Mouse (Mus musculus): ENCODE measurements at regions not wholly inside any gene's neighbourhood (a gene's known extent, or its start where the extent isn't known, plus 50 kb on each side); places are given as distances from the start of the nearest gene placed in this dataset.

GRCm38 (mm10) chr2:21267149-21267761 lies 61.7 kb downstream of the Thnsl1 start:
- 6% methylated on average over 6 of the region's 6 CpGs for WGBS
- Histone ChIP-seq H3K36me3 (no peaks in the 10 kb centered on the region), H3K27me3 (no peaks in the 10 kb centered on the region), H3K4me3 (0 out of 2 replicates have a peak overlapping the region, but pooled peaks have one; percentile 7), H3K9me3 (no peaks in the 10 kb centered on the region), H3K9ac (replicated peaks) (no peak overlapping the region), H3K4me1 (peaks cover 30% of the 10 kb centered on the region), H3K27ac (replicated peaks) (peak overlapping the region; percentile 20; the same call in 1 of the 2 replicates), H3K4me2 (replicated peaks) (peak overlapping the region; percentile 25; the same call in 1 of the 2 replicates)
- ATAC-seq (replicated peaks) = no peak; the same call in 1 of the 2 replicates

- Histone ChIP-seq H3K9me3 (no peaks in the 10 kb centered on the region), H3K4me2 (replicated peaks) (no peak overlapping the region)
- WGBS = 35% methylated on average over 12 of the region's 12 CpGs
These were observed 64.7 kb downstream of the Thnsl1 start for GRCm38 (mm10) chr2:21269989-21270846.

GRCm38 (mm10) chr2:21273416-21273815 lies 67.9 kb downstream of the Thnsl1 start:
- H3K4me1 ChIP-seq = peaks cover 36% of the 10 kb centered on the region
- WGBS = 50% methylated on average over 4 of the region's 4 CpGs

More at GRCm38 (mm10) chr2:21269989-21270846, 64.7 kb downstream of the Thnsl1 start:
- peak overlapping the region; percentile 65 for H3K27ac ChIP-seq (replicated peaks)
- no peak overlapping the region for H3K4me3 ChIP-seq
- no peak overlapping the region for H3K9ac ChIP-seq (replicated peaks)
- peak; percentile 92 for ATAC-seq (replicated peaks)
- H3K27me3 ChIP-seq = no peaks in the 10 kb centered on the region
- peaks cover 39% of the 10 kb centered on the region for H3K4me1 ChIP-seq
- H3K36me3 ChIP-seq = no peaks in the 10 kb centered on the region

GRCm38 (mm10) chr2:21275315-21275714 lies 69.8 kb downstream of the Thnsl1 start:
- no peaks in the 10 kb centered on the region for H3K27me3 ChIP-seq
- H3K9ac ChIP-seq (replicated peaks) = no peak overlapping the region
- H3K36me3 ChIP-seq = no peaks in the 10 kb centered on the region
- no peaks in the 10 kb centered on the region for H3K9me3 ChIP-seq
- peak overlapping the region; percentile 29; the same call in 1 of the 2 replicates for H3K27ac ChIP-seq (replicated peaks)
- H3K4me3 ChIP-seq = no peak overlapping the region
- peak; percentile 57 for ATAC-seq (replicated peaks)
- WGBS = 31% methylated on average over 4 of the region's 4 CpGs
- no peak overlapping the region; the same call in 1 of the 2 replicates for H3K4me2 ChIP-seq (replicated peaks)
- H3K4me1 ChIP-seq = peaks cover 25% of the 10 kb centered on the region

More at GRCm38 (mm10) chr2:21273416-21273815, 67.9 kb downstream of the Thnsl1 start:
- Histone ChIP-seq H3K27me3 (no peaks in the 10 kb centered on the region), H3K4me2 (replicated peaks) (no peak overlapping the region), H3K9ac (replicated peaks) (no peak overlapping the region), H3K27ac (replicated peaks) (no peak overlapping the region), H3K4me3 (no peak overlapping the region), H3K9me3 (no peaks in the 10 kb centered on the region), H3K36me3 (no peaks in the 10 kb centered on the region)
- no peak for ATAC-seq (replicated peaks)

- H3K27ac ChIP-seq (replicated peaks) = no peak overlapping the region
- ATAC-seq (replicated peaks) = peak; percentile 78
- no peak overlapping the region for H3K4me3 ChIP-seq
- no peaks in the 10 kb centered on the region for H3K27me3 ChIP-seq
- H3K36me3 ChIP-seq = no peaks in the 10 kb centered on the region
- WGBS = 26% methylated on average over 9 of the region's 9 CpGs
- H3K4me1 ChIP-seq = peaks cover 25% of the 10 kb centered on the region
- no peak overlapping the region for H3K9ac ChIP-seq (replicated peaks)
- H3K4me2 ChIP-seq (replicated peaks) = no peak overlapping the region
- H3K9me3 ChIP-seq = no peaks in the 10 kb centered on the region
These were observed 75.4 kb downstream of the Thnsl1 start for GRCm38 (mm10) chr2:21280794-21281420.

- Histone ChIP-seq H3K27ac (replicated peaks) (peak overlapping the region; percentile 44), H3K9me3 (no peaks in the 10 kb centered on the region), H3K4me2 (replicated peaks) (no peak overlapping the region), H3K27me3 (no peaks in the 10 kb centered on the region), H3K4me1 (peaks cover 25% of the 10 kb centered on the region), H3K4me3 (no peak overlapping the region), H3K36me3 (no peaks in the 10 kb centered on the region), H3K9ac (replicated peaks) (no peak overlapping the region)
- peak; percentile 82 for ATAC-seq (replicated peaks)
- WGBS = 16% methylated on average over 14 of the region's 14 CpGs
These were observed 77.1 kb downstream of the Thnsl1 start for GRCm38 (mm10) chr2:21282505-21283200.

- no peak for ATAC-seq (replicated peaks)
- H3K36me3 ChIP-seq = no peaks in the 10 kb centered on the region
- peaks cover 22% of the 10 kb centered on the region for H3K4me1 ChIP-seq
- WGBS = 98% methylated on average over 3 of the region's 3 CpGs
- H3K27ac ChIP-seq (replicated peaks) = no peak overlapping the region
- H3K9me3 ChIP-seq = no peaks in the 10 kb centered on the region
- H3K4me3 ChIP-seq = no peak overlapping the region
- H3K9ac ChIP-seq (replicated peaks) = no peak overlapping the region
- no peak overlapping the region for H3K4me2 ChIP-seq (replicated peaks)
- no peaks in the 10 kb centered on the region for H3K27me3 ChIP-seq
These were observed 79.4 kb downstream of the Thnsl1 start for GRCm38 (mm10) chr2:21284881-21285280.

GRCm38 (mm10) chr2:21287786-21288185 lies 79.6 kb upstream of the Gpr158 start:
- no peaks in the 10 kb centered on the region for H3K36me3 ChIP-seq
- H3K27ac ChIP-seq (replicated peaks) = no peak overlapping the region
- H3K9ac ChIP-seq (replicated peaks) = no peak overlapping the region
- no peak overlapping the region for H3K4me2 ChIP-seq (replicated peaks)
- H3K9me3 ChIP-seq = no peaks in the 10 kb centered on the region
- whole genome bisulfite sequencing = 72% methylated on average over 13 of the region's 13 CpGs
- no peak for ATAC-seq (replicated peaks)
- no peak overlapping the region for H3K4me3 ChIP-seq
- H3K27me3 ChIP-seq = no peaks in the 10 kb centered on the region
- peaks cover 16% of the 10 kb centered on the region for H3K4me1 ChIP-seq

GRCm38 (mm10) chr2:21292669-21293151 lies 74.6 kb upstream of the Gpr158 start:
- no peak overlapping the region for H3K9ac ChIP-seq (replicated peaks)
- H3K27me3 ChIP-seq = no peaks in the 10 kb centered on the region
- WGBS = 38% methylated on average over 2 of the region's 2 CpGs
- H3K36me3 ChIP-seq = no peaks in the 10 kb centered on the region
- ATAC-seq (replicated peaks) = peak; percentile 90
- no peak overlapping the region for H3K4me3 ChIP-seq
- peaks cover 8% of the 10 kb centered on the region for H3K4me1 ChIP-seq
- no peak overlapping the region for H3K4me2 ChIP-seq (replicated peaks)
- H3K9me3 ChIP-seq = no peaks in the 10 kb centered on the region
- H3K27ac ChIP-seq (replicated peaks) = peak overlapping the region; percentile 52; the same call in 1 of the 2 replicates

- H3K9me3 ChIP-seq = no peaks in the 10 kb centered on the region
- H3K4me3 ChIP-seq = no peak overlapping the region
- no peak for ATAC-seq (replicated peaks)
- peaks cover 8% of the 10 kb centered on the region for H3K4me1 ChIP-seq
- H3K27me3 ChIP-seq = no peaks in the 10 kb centered on the region
- H3K4me2 ChIP-seq (replicated peaks) = no peak overlapping the region
- H3K9ac ChIP-seq (replicated peaks) = no peak overlapping the region
- 66% methylated on average over 2 of the region's 2 CpGs for WGBS
- H3K27ac ChIP-seq (replicated peaks) = no peak overlapping the region
- no peaks in the 10 kb centered on the region for H3K36me3 ChIP-seq
These were observed 73.3 kb upstream of the Gpr158 start for GRCm38 (mm10) chr2:21294002-21294401.

- H3K9me3 ChIP-seq = no peaks in the 10 kb centered on the region
- H3K4me3 ChIP-seq = no peak overlapping the region
- H3K27me3 ChIP-seq = no peaks in the 10 kb centered on the region
- ATAC-seq (replicated peaks) = no peak
- no peak overlapping the region for H3K9ac ChIP-seq (replicated peaks)
- H3K27ac ChIP-seq (replicated peaks) = no peak overlapping the region
- H3K4me2 ChIP-seq (replicated peaks) = no peak overlapping the region
- H3K4me1 ChIP-seq = no peaks in the 10 kb centered on the region
- H3K36me3 ChIP-seq = no peaks in the 10 kb centered on the region
- WGBS = 90% methylated on average over 5 of the region's 5 CpGs
These were observed 67.7 kb upstream of the Gpr158 start for GRCm38 (mm10) chr2:21299681-21300080.
